In the genomic region with DNA sequence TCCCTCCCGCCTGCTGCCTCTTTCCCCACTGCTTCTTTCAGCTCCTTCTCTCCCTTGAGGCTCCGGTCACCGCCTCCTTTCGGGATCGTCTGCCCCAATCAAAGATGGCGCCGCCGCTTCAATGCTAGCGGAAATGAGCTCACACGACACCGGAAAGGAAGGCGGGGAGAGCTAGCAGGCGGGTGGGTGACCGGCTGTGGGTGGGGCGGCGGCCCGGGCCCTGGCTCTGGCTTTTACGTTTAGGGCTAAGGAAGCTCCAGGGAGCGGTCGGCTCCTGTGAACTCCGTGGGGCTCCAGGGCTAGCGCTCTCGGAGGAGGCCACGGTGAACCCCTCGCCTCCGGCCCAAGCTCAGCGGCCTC, we compare ENCODE assay signal across 7 mouse cellular contexts. TPM values are rescaled to one million over a fixed set of nuclear protein-coding genes. Genes with fewer than 3 reads are reported as not detected.
DNase-seq lines count a peak whose midpoint lies in the region; ATAC-seq and TF ChIP-seq lines count a peak whose summit lies in the region.

A gene (plus strand): TSS at position 171 of the 360 bp plus-strand sequence.

- peak; percentile 88 for ATAC-seq in intestine, postnatal 0 days
- ATAC-seq in midbrain, embryonic 12.5 days (ENCODE audit: low FRiP score, low read depth), result peak; percentile 95

- intact Hi-C loops in left cerebral cortex, postnatal 4 days (cut with DNase I), result no loop called here

- DNase-seq in adrenal gland, adult 8-10 months, result peak; percentile 96
- DNase-seq in embryo, embryonic 9.5 days (ENCODE audit: extremely low spot score), result peak; percentile 98
- no peak for DNase-seq in gonadal fat pad, adult 2 months (ENCODE audit: low read depth)
- peak; percentile 97 for DNase-seq in left cerebral cortex, postnatal 4 days

- no peaks in the 10 kb centered on the region for H3K36me3 ChIP-seq in intestine, postnatal 0 days (ENCODE audit: control insufficient read depth, insufficient read depth)
- H3K36me3 ChIP-seq in midbrain, embryonic 12.5 days, result no peaks in the 10 kb centered on the region
- no peaks in the 10 kb centered on the region for H3K36me3 ChIP-seq in small intestine, adult 2 months (ENCODE audit: control insufficient read depth, insufficient read depth, low read length)

- 0 out of 2 replicates have a peak, but pooled peaks cover 5% of the 10 kb centered on the region for H3K4me1 ChIP-seq in intestine, postnatal 0 days (replicated peaks; ENCODE audit: control insufficient read depth, insufficient read depth, low read length)
- peaks cover 21% of the 10 kb centered on the region for H3K4me1 ChIP-seq in midbrain, embryonic 12.5 days
- peaks cover 5% of the 10 kb centered on the region; the same call in 1 of the 2 replicates for H3K4me1 ChIP-seq in small intestine, adult 2 months (ENCODE audit: control insufficient read depth, insufficient read depth, insufficient read length, low read length)

- no peak for TF ChIP-seq CTCF in intestine, postnatal 0 days (IDR thresholded peaks at IDR 0.05; ENCODE audit: low read depth)
- TF ChIP-seq CTCF in small intestine, adult 2 months (IDR thresholded peaks at IDR 0.05; ENCODE audit: extremely low read depth, insufficient read length, insufficient replicate concordance, low read depth, low read length), result no peak

- H3K4me2 ChIP-seq in intestine, postnatal 0 days (replicated peaks; ENCODE audit: low read depth), result peak within 1 kb of the TSS; percentile 80
- H3K4me2 ChIP-seq in midbrain, embryonic 12.5 days (replicated peaks), result peak within 1 kb of the TSS; percentile 97

- H3K27ac ChIP-seq in intestine, postnatal 0 days (ENCODE audit: low read depth, low read length), result peak within 1 kb of the TSS; percentile 95
- H3K27ac ChIP-seq in midbrain, embryonic 12.5 days (replicated peaks), result peak within 1 kb of the TSS; percentile 89
- H3K27ac ChIP-seq in small intestine, adult 2 months (ENCODE audit: insufficient read depth, low read depth, low read length), result peak within 1 kb of the TSS; percentile 84

- peak; percentile 96 for TF ChIP-seq POLR2A in small intestine, adult 2 months (IDR thresholded peaks at IDR 0.05; ENCODE audit: low read depth, low read length)

- WGBS in intestine, postnatal 0 days, result 0% methylated on average over 26 of the region's 27 CpGs
- under 1% methylated on average over 27 of the region's 27 CpGs for WGBS in midbrain, embryonic 12.5 days
- WGBS in small intestine, adult 2 months, result 0% methylated on average over 27 of the region's 27 CpGs

- H3K4me3 ChIP-seq in intestine, postnatal 0 days (ENCODE audit: low read depth, low read length), result peak within 1 kb of the TSS; percentile 93
- peak within 1 kb of the TSS; percentile 69 for H3K4me3 ChIP-seq in midbrain, embryonic 12.5 days
- H3K4me3 ChIP-seq in small intestine, adult 2 months (ENCODE audit: low read depth, low read length), result peak within 1 kb of the TSS; percentile 96

- H3K27me3 ChIP-seq in intestine, postnatal 0 days (replicated peaks; ENCODE audit: control insufficient read depth, insufficient read depth, low read length), result no peaks in the 10 kb centered on the region
- no peaks in the 10 kb centered on the region for H3K27me3 ChIP-seq in midbrain, embryonic 12.5 days
- H3K27me3 ChIP-seq in small intestine, adult 2 months (ENCODE audit: control insufficient read depth, insufficient read depth, low read length), result no peaks in the 10 kb centered on the region

- H3K9ac ChIP-seq in intestine, postnatal 0 days (ENCODE audit: low read depth, low read length), result peak within 1 kb of the TSS; percentile 99
- H3K9ac ChIP-seq in midbrain, embryonic 12.5 days (replicated peaks), result peak within 1 kb of the TSS; percentile 85

- no peaks in the 10 kb centered on the region for H3K9me3 ChIP-seq in intestine, postnatal 0 days (ENCODE audit: control insufficient read depth)
- H3K9me3 ChIP-seq in midbrain, embryonic 12.5 days, result no peaks in the 10 kb centered on the region

RNA-seq across cellular contexts. Expression of the gene that starts here (rescaled TPM):
- total RNA-seq in adrenal gland, adult 8-10 months (2022), result 10 to 100 TPM; 34.5 to 41.2 (median 37.7) TPM
- polyA plus RNA-seq in gonadal fat pad, adult 2 months (2012; rRNA removed), result 19.9 and 21.9 TPM in 2 replicates
- 9.2 and 10.0 TPM in 2 replicates for polyA plus RNA-seq in intestine, postnatal 0 days (2015; fragmentation: Nextera tagmentation; extraction: Ambion mirVana)
- total RNA-seq in left cerebral cortex, postnatal 4 days (2021), result 10 to 100 TPM; 26.8 to 27.4 TPM
- 30.3 and 30.7 TPM in 2 replicates for polyA plus RNA-seq in midbrain, embryonic 12.5 days (2016; fragmentation: Nextera tagmentation; extraction: Ambion mirVana)
- 3.3 and 8.3 TPM in 2 replicates for polyA plus RNA-seq in small intestine, adult 2 months (2012; rRNA removed)
